Mouse (Mus musculus) adrenal gland, adult 18-20 months (tissue): Measurements from ENCODE around the gene Usf2. TPM values are rescaled to one million over a fixed set of nuclear protein-coding genes. Genes with fewer than 3 reads are reported as not detected.
"Not testable (repeated sequence)": the region's sequence is repeated elsewhere in the genome, so short reads cannot be mapped to it uniquely, and the experiment has no call there.

Experiments
- DNase-seq, 2 experiments: peaks; one replicate each; pipeline ENCODE4 v3.0.0; 2021 to 2022; ENCODE audit warnings: low spot score in 2 of 2
- total RNA-seq, 2 experiments: library from RNA; stranded (reverse); gene quantifications; 1 replicate in 1 of 2; 2 replicates in 1 of 2; pipeline ENCODE4 v1.2.3; 2021

Gene Usf2
- total RNA-seq, 2 experiments from 2014 or later: 104 to 122 TPM

- DNase-seq: not testable (repeated sequence)
These were observed 34.1 kb downstream of the Usf2 start for GRCm38 (mm10) chr7:30922490-30922889.

- DNase-seq: no peak
These were observed 36.4 kb downstream of the Usf2 start for GRCm38 (mm10) chr7:30920217-30920616.

DNA sequence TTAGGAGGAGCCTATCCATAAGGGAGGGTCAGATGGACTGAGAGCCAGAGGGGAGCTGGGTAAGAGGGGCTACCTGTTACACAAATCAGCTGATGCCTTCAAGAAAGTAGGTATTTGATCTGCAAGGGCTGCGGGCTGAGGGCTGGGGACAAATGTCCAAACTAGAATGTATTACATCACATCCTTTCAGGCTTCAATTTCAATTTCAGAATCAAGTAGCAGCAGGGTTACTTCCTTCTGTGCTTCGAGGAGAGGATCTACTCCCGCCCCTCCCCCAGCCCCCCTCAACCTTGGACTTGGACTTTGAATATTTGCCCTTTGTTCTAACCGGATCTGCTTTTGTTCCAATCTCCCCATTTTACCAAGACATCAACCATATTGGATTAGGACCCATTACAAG is 39.4 kb downstream of the Usf2 start:
- no peak for DNase-seq

- no peak for DNase-seq
These were observed 39.9 kb downstream of the Usf2 start for GRCm38 (mm10) chr7:30916713-30917112.

- DNase-seq: no peak
These were observed 41.9 kb downstream of the Usf2 start, which contains the start of gene Mag for GRCm38 (mm10) chr7:30914732-30915131. TSS of gene Mag (minus strand) at chr7:30914873.

DNA sequence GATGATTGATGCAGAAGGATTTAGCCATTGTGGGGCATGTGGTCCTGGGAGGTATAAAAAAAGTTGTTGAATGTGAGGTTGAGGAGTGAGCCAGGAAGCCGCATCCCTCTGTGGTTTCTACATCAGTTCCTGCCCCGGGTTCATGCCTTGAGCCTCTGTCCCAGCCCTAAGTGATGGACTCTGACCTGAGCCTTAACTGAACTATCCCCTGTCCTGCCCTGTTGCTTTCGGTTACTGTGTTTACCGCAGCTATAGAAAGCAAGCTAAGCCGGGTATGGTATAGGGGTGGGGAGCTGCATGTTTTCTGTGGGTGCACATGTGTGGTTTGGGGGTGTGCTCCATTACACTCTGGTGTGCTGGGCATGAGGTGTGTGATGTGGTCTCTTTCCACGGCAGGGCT is 46.8 kb downstream of the Usf2 start:
- DNase-seq: no peak

GRCm38 (mm10) chr7:30908992-30909431 is 47.6 kb downstream of the Usf2 start:
- DNase-seq: no peak

DNA sequence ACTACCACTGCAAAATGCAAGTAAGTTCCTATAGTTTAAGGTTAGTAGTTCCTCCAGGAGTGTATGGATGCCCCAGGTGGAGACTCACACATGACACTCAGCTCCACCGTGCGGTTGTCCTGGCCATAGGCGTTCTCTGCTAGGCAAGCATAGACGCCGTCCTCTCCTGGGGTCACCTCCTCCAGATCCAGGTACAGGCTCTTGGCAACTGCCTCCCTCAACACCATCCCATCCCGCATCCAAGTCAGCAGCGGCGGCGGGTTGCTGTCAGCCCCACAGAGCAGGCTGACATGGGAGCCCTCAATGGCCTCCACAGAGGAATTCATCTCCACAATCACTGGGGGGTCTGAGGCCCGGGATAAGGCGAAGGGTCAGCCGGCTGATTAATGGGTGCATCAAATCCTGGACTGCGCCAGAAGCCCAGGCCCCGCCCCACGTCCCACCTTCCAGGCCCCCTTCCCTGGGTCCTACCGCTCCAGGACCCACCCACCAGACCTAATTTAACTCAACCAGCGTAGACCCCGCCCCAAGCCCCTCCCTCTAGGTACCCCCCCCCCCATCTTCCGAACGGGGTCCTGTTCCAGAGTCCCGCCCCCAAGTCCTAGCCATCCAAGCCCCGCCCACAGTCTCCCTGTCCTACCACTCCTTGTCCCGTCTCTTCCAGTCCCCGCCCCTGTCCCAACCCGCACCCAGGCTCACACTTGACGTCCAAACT is 48.2 kb downstream of the Usf2 start:
- no peak for DNase-seq

- DNase-seq: no peak
These were observed 52.6 kb downstream of the Usf2 start for GRCm38 (mm10) chr7:30904042-30904441.

Other genes with a start within 250 kb of the Usf2 start
- 1 to 10 TPM; 1.3 to 2.6 TPM for gene Atp4a, start 244.6 kb downstream of the Usf2 start, total RNA-seq
- 100 to 1,000 TPM; 197 to 214 TPM for gene Tmem147, start 227.3 kb downstream of the Usf2 start, total RNA-seq
- gene Gapdhs, start 213.1 kb downstream of the Usf2 start, total RNA-seq: under 1 TPM in 1 of 2 experiments, not detected in 1; 0.20 TPM
- gene Sbsn, start 205.3 kb downstream of the Usf2 start, total RNA-seq: 100 to 1,000 TPM; 145 to 483 TPM
- 1 to 10 TPM; 4.2 to 6.0 TPM for gene Dmkn, start 193.0 kb downstream of the Usf2 start, total RNA-seq
- 1 to 10 TPM in 1 of 2 experiments, not detected in 1; 2.5 TPM for gene Krtdap, start 168.9 kb downstream of the Usf2 start, total RNA-seq
- gene Ffar2, start 133.0 kb downstream of the Usf2 start, total RNA-seq: 10 to 100 TPM in 1 of 2 experiments, 1 to 10 TPM in 1; 1.6 to 10.5 TPM
- under 1 TPM; 0.23 to 0.26 TPM for gene Ffar3, start 100.6 kb downstream of the Usf2 start, total RNA-seq
- gene Ffar1, start 95.2 kb downstream of the Usf2 start, total RNA-seq: not detected
- under 1 TPM; 0.70 TPM for gene Cd22, start 76.5 kb downstream of the Usf2 start, total RNA-seq
- gene Mag, start 41.9 kb downstream of the Usf2 start, total RNA-seq: under 1 TPM; 0.38 to 0.40 TPM
- 1 to 10 TPM in 1 of 2 experiments, not detected in 1; 3.4 TPM for gene Hamp2, start 32.1 kb downstream of the Usf2 start, total RNA-seq
- gene Hamp, start 12.8 kb downstream of the Usf2 start, total RNA-seq: 1 to 10 TPM in 1 of 2 experiments, not detected in 1; 4.3 TPM
- gene Lsr, start 16.7 kb upstream of the Usf2 start, total RNA-seq: 10 to 100 TPM in 1 of 2 experiments, 1 to 10 TPM in 1; 6.8 to 19.1 TPM
- gene Fam187b, start 17.0 kb upstream of the Usf2 start, total RNA-seq: under 1 TPM; 0.61 to 0.66 TPM
- gene Fxyd5, start 85.7 kb upstream of the Usf2 start, total RNA-seq: 10 to 100 TPM; 45.1 to 82.7 TPM
- 1 to 10 TPM; 1.9 to 2.3 TPM for gene Fxyd7, start 94.7 kb upstream of the Usf2 start, total RNA-seq
- 100 to 1,000 TPM; 193 to 280 TPM for gene Fxyd1, start 100.4 kb upstream of the Usf2 start, total RNA-seq
- 1 to 10 TPM; 3.0 to 8.1 TPM for gene Lgi4, start 102.5 kb upstream of the Usf2 start, total RNA-seq
- 1 to 10 TPM; 1.4 to 4.4 TPM for gene Fxyd3, start 119.9 kb upstream of the Usf2 start, total RNA-seq
- 1 to 10 TPM; 1.2 to 1.4 TPM for gene Hpn, start 158.5 kb upstream of the Usf2 start, total RNA-seq
- 10 to 100 TPM; 13.5 to 24.9 TPM for gene Scn1b, start 170.2 kb upstream of the Usf2 start, total RNA-seq
- 10 to 100 TPM; 41.9 to 51.7 TPM for gene Gramd1a, start 199.1 kb upstream of the Usf2 start, total RNA-seq